Mouse (Mus musculus): Measurements from ENCODE around the gene Tmem222.

DNA sequence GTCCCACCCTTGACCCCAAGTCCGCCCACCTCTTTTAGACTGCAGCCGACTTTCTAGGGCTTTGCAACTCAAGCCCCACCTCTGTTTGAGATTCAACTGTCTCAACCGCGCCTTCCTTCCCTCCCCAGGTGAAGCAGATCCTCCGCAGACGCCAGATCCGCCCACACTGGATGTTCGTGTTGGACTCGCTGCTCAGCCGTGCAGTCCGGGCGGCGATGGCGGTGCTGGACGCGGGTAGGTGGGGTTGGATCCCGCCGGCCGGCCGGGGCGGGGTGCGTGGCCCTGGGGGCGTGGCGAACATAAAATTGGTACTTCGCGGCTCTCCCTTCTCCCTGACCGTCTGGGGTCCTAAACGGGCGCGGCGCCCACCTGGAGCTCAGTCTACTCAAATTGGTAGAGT lies 26.4 kb downstream of the Tmem222 start:
- TF ChIP-seq CTCF (IDR thresholded peaks at IDR 0.05; ENCODE audit: extremely low read depth, insufficient read depth, insufficient read length, insufficient replicate concordance) (no peak), POLR2A (IDR thresholded peaks at IDR 0.05; ENCODE audit: low read depth, low read length) (no peak)

Data from spleen, adult 2 months (tissue).